In the genomic region with DNA sequence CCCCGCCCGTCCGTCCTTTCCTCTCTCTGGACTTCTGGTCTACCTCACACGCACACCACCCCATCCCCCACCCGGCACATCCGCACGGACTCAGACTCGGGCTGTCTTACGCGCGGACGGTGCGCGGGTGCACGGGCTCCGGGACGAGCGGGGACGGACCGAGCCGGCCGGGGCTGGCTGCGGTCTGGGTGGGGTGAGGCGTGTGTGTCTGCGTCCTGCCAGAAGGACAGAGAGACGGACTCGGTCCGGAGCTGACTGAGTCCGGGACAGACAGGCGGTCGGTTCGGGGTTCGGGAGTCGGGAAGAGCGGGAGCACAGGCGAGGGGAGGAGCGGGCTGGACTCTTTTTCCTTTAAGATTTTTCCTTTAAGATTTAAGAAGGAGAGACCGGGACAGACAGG, we compare ENCODE assay signal across 10 mouse cellular contexts. TPM values are rescaled to one million over a fixed set of nuclear protein-coding genes. Genes with fewer than 3 reads are reported as not detected.
DNase-seq lines count a peak whose midpoint lies in the region; ATAC-seq lines count a peak whose summit lies in the region.
"Not testable (repeated sequence)": the region's sequence is repeated elsewhere in the genome, so short reads cannot be mapped to it uniquely, and the experiment has no call there.
"Had no signal": no experiment of that assay in that cellular context is flagged by ENCODE, and none has a peak within 500 bp of the region (broad histone marks: within the 10 kb centered on the region; RNA-seq: fewer than 3 reads in every experiment).

No protein-coding gene starts in this region.

- H3K9me3 ChIP-seq in hindbrain, embryonic 16.5 days (ENCODE audit: control insufficient read depth, low read length), result peaks cover 46% of the 10 kb centered on the region
- H3K9me3 ChIP-seq in megakaryocyte, embryonic 14.5 days, result peaks cover 76% of the 10 kb centered on the region

- not testable (repeated sequence) for H3K4me3 ChIP-seq in hindbrain, embryonic 16.5 days (ENCODE audit: low read length)
- H3K4me3 ChIP-seq in megakaryocyte, embryonic 14.5 days (replicated peaks), result peak overlapping the region; percentile 1

- H3K36me3 ChIP-seq in hindbrain, embryonic 16.5 days (ENCODE audit: control insufficient read depth, insufficient read depth, low read length), result peaks cover 28% of the 10 kb centered on the region
- peaks cover 46% of the 10 kb centered on the region for H3K36me3 ChIP-seq in megakaryocyte, embryonic 14.5 days (replicated peaks; ENCODE audit: low read length)

- not testable (repeated sequence) for H3K4me2 ChIP-seq in hindbrain, embryonic 16.5 days (ENCODE audit: low read length)

- not testable (repeated sequence) for H3K27ac ChIP-seq in hindbrain, embryonic 16.5 days (ENCODE audit: low read depth, low read length)

- H3K4me1 ChIP-seq in hindbrain, embryonic 16.5 days (ENCODE audit: control insufficient read depth, insufficient read depth, low read depth, low read length); megakaryocyte, embryonic 14.5 days: not testable (repeated sequence)

- intact Hi-C loops in left cerebral cortex, postnatal 25 days (cut with DNase I), result not testable (repeated sequence)

- ATAC-seq in hindbrain, embryonic 16.5 days, result peak; percentile 60

- DNase-seq in NIH3T3 (ENCODE audit: low read depth), result peak; percentile 86
- DNase-seq in cerebellum, postnatal 4 days (ENCODE audit: low spot score in 2 of 2), result peak; percentile 27 to 64
- DNase-seq in frontal cortex, postnatal 14 days (ENCODE audit: low spot score in 2 of 2), result peak; percentile 21 to 28
- DNase-seq in left cerebral cortex, postnatal 25 days (ENCODE audit: low spot score in 2 of 2), result peak; percentile 24 to 26
- peak; percentile 81 for DNase-seq in retina, postnatal 1 day
- DNase-seq in thymus, postnatal 4 days, result peak; percentile 60

- WGBS in hindbrain, embryonic 16.5 days, result 77% methylated on average over 38 of the region's 38 CpGs

- H3K27me3 ChIP-seq in hindbrain, embryonic 16.5 days (replicated peaks; ENCODE audit: control insufficient read depth, insufficient read depth, low read length); megakaryocyte, embryonic 14.5 days (replicated peaks): not testable (repeated sequence)

- H3K9ac ChIP-seq in hindbrain, embryonic 16.5 days (ENCODE audit: low read depth, low read length), result not testable (repeated sequence)

RNA-seq across cellular contexts. Expression of a gene that starts 13.6 kb away (rescaled TPM):
- polyA plus RNA-seq in hindbrain, embryonic 16.5 days (2015; fragmentation: Nextera tagmentation; extraction: Ambion mirVana), result not detected in 2 replicates
- total RNA-seq in left cerebral cortex, postnatal 25 days (2021), result not detected
- polyA plus RNA-seq in megakaryocyte, embryonic 14.5 days (2012; ENCODE audit: insufficient read depth, low replicate concordance), result not detected in 2 replicates
- total RNA-seq: granulocyte monocyte progenitor cell, adult 5-6 weeks; left cerebral cortex, adult 8-10 months had no signal

RNA-seq across cellular contexts. Expression of a gene that starts 43.5 kb away (rescaled TPM):
- not detected in 2 replicates for polyA plus RNA-seq in hindbrain, embryonic 16.5 days (2015; fragmentation: Nextera tagmentation; extraction: Ambion mirVana)
- total RNA-seq in left cerebral cortex, postnatal 25 days (2021), result not detected
- not detected in 2 replicates for polyA plus RNA-seq in megakaryocyte, embryonic 14.5 days (2012; ENCODE audit: insufficient read depth, low replicate concordance)
- total RNA-seq: granulocyte monocyte progenitor cell, adult 5-6 weeks; left cerebral cortex, adult 8-10 months had no signal

Comparison
In these comparisons a context has a peak if more than half of its experiments do, and no peak if none do; other contexts are left out.
1. DNase-seq: peak in every context shown above with its lines; median percentile 86 in NIH3T3; 81 in retina, postnatal 1 day; 60 in thymus, postnatal 4 days; 46 in cerebellum, postnatal 4 days; 25 in left cerebral cortex, postnatal 25 days; 24 in frontal cortex, postnatal 14 days.